Mouse (Mus musculus) heart, postnatal 36 days (tissue): ENCODE results near the gene Exoc3l2. TPM values are rescaled to one million over a fixed set of nuclear protein-coding genes. Genes with fewer than 3 reads are reported as not detected.

ENCODE experiments used
- DNase-seq, 2 experiments: peaks; one replicate each; pipeline ENCODE4 v3.0.0; 2021 to 2022
- intact Hi-C: fragments of 180-260 bp; cut with DNase I; formaldehyde crosslinking; loops from one replicate; pipeline ENCODE4 v1.15.1; 2025
- total RNA-seq, 2 experiments: library from RNA; stranded (reverse); gene quantifications; 2 replicates each; pipeline ENCODE4 v1.2.3; 2021

The Exoc3l2 gene
- total RNA-seq, 2 experiments from 2014 or later, result 0.78 to 0.84 TPM

GRCm38 (mm10) chr7:19455819-19456495 lies 7.2 kb upstream of the Exoc3l2 start:
- DNase-seq, result no peak
- intact Hi-C loops, result loop anchor here (5.0 kb wide), 1 partner anchor 106 kb away; the partner anchor contains the start of gene Ppp1r37

DNA sequence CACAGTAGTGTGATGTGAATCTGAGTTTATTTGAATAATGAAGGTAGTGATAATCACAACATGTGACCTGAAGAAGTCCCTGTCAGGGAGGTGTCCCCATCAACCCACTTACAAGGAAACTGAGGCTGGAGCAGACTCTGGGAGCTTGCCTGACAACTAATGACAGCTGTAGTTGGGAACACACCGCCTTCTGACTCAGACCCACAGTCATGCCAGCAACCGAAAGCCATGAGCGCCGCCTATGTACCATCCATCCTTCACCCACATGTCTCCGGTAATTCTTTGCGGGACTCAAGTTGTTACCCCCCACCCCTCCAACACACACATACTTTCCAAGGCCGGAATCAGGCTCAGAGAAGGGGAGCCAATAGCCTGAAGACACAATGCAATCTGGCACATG lies 6.5 kb upstream of the Exoc3l2 start:
- intact Hi-C loops, result loop anchor here (5.0 kb wide), 1 partner anchor 106 kb away; the partner anchor contains the start of gene Ppp1r37
- no peak for DNase-seq

- DNase-seq, result no peak
Observed at GRCm38 (mm10) chr7:19457414-19458071, 5.6 kb upstream of the Exoc3l2 start.

DNA sequence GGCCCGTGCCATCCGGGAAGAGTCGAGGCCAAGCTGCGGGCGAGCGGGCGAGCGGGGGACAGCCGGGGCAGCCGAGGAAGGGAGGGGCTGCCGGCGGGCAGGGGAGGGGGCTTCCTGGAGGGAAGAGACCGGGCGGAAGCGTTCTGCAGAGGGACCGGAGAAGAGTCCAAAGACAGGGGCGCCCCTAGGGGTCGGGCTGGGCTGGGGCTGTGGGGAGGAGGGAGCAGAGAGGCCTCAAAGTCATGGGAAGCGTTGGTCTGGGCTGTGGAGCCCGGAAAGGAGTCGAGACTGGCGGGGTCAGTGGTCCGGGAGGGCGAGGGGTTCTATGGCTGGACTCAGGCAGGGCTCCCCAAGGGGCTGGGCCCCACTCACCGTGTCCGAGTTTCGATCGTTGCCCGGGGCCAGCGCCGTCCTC lies 5.1 kb upstream of the Exoc3l2 start:
- DNase-seq, result peak; percentile 44 to 54
- intact Hi-C loops, result loop anchor here (5.0 kb wide), 1 partner anchor 104 kb away; the partner anchor contains the start of gene Ppp1r37

More at GRCm38 (mm10) chr7:19457414-19458071, 5.6 kb upstream of the Exoc3l2 start:
- intact Hi-C loops, result loop anchor here (5.0 kb wide), 1 partner anchor 105 kb away; the partner anchor contains the start of gene Ppp1r37

DNA sequence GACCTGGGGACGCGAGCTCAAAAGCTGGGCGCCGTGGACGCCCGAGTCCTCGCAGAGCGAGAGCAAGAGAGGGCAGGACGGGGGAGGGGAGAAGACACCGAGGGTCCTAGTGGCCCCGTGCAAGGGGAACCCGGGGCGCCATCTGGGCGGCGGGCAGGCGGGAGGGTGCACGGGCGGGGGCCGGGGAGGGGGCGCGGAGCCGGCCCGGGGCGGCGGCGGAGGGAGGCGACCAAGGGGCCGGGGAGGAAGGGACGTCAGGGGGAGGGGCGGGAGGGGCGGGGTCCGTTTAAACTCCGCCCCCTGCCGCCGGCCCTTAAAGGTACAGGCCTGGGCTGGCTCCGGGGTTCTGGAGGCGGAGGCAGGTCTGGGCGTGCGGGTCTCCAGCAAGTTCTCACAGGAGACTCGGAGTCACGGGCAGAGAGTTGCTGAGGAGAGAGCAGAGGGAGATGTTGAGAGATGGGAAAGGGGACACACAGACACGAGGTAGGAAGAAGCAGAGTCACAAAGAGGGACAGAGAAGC lies 4.5 kb upstream of the Exoc3l2 start, which contains the start of gene Mark4:
Gene Mark4 (minus strand): TSS at position 231 of the 521 bp plus-strand sequence.
- intact Hi-C loops, result loop anchor here (1.0 to 5.0 kb wide), 2 partner anchors 49 to 104 kb away; partner anchors contain the start of gene Ppp1r37
- DNase-seq, result peak; percentile 77 to 81

DNA sequence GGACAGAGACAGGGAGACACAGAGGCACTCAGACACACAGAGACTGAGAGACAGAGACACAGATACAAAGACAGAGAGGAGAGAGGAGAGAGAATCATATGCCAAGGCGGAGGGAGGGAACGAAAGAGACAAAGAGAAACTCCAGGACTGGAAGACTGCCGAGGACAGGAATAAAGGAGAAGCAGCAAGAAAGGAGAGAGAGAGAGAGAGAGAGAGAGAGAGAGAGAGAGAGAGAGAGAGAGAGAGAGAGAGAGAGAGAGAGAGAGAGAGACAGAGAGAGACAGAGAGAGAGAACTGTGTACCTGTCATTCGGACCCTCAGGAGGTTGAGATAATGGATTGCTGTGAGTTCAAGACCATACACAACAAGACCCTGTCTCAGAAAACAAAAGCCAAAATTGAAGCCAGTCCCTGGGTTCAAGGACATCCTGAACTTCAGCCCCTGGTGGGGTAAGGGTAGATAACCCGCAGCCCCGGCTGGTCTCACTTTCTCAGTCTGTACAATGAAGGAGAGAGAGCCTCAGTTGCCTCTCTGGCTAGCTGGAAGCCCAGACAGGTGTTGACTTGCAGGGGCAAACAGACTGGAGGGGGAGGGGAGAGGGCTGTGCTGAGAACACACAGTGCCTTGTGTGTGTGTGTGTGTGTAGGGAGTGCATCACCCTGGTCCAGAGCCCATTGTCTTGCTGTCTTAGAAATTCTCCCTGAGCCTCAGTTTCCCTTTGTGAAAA lies 3.8 kb upstream of the Exoc3l2 start:
- DNase-seq, result no peak
- intact Hi-C loops, result loop anchor here (1.0 to 5.0 kb wide), 2 partner anchors 48 to 103 kb away; partner anchors contain the start of gene Ppp1r37

DNA sequence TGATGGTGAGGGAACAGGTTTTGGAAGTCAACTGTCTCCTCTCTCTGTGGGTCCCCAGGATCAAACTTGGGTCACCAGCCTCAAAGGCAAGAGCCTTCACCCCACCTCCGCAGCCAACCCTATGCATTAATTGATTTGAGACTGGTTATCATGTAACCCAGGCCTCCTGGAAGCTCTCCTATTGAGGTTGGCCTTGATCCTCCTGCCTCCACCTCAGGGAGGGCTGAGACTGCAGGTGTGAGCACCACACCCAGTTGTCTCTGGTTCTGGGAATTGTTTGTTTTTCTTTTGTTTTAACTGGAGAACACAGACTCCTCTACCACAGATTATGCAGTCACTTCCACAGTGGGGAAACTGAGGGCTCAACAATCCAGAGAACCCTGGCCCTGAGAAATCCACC lies 2.6 kb upstream of the Exoc3l2 start:
- no peak for DNase-seq
- intact Hi-C loops, result no loop called here

DNA sequence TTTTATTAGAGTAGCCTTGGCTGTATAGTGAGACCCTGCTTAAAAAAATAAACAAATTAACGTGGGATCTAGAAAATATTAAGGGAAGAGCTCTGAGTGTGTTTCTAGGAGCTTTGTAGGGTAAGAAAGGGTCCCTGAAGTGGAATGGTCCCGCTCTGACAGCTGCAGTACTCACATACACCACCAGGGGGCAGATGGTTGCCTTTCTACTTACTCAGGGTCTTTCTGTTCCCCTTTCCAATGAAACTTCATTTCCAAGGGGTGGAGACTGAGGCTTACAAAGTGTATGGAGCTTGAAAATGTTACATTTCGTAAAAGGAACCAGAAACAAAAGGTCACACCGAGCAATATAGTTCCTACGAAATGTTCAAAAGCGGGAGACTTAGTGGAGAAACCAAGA lies 1.6 kb upstream of the Exoc3l2 start:
- intact Hi-C loops, result no loop called here
- DNase-seq, result peak; percentile 79 to 87

- intact Hi-C loops, result loop anchor here (2.0 kb wide), 1 partner anchor 14 kb away; no protein-coding TSS in a partner anchor
- DNase-seq, result no peak
Observed at GRCm38 (mm10) chr7:19462443-19462842, 688 bp upstream of the Exoc3l2 start.

- intact Hi-C loops, result loop anchor here (2.0 kb wide), 1 partner anchor 38 kb away; no protein-coding TSS in a partner anchor
- no peak for DNase-seq
Observed at GRCm38 (mm10) chr7:19464367-19465307, 1.5 kb downstream of the Exoc3l2 start.

DNA sequence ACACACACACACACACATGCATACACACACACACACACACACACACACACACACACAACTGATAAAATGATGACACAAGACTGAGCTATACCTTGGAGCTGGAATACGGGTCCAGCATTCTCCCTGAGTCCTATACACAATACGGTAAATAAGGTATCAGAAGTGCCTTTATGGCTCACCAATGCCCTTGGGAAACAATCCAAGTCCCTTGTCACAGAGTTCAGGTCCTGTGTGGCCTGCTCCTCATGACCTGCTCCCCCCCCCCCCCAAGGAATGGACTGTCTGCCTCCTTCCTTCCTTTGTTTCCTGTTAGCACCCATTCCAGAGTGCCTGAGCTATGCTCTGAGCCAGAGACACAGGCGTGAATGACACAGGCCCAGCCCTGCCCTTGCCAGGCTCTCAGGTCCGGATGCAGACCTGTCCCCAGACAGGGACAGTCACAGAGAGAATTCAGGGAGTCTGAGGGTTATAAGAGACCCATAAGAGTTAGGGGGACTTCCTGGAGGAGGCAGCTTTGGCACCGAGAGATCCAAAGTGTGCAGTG lies 3.5 kb downstream of the Exoc3l2 start:
- intact Hi-C loops, result no loop called here
- no peak for DNase-seq

GRCm38 (mm10) chr7:19467638-19468037 lies 4.5 kb downstream of the Exoc3l2 start:
- intact Hi-C loops, result no loop called here

GRCm38 (mm10) chr7:19468279-19468678 lies 5.1 kb downstream of the Exoc3l2 start:
- DNase-seq, result no peak
- intact Hi-C loops, result no loop called here

More at GRCm38 (mm10) chr7:19467638-19468037, 4.5 kb downstream of the Exoc3l2 start:
- DNase-seq, result no peak

DNA sequence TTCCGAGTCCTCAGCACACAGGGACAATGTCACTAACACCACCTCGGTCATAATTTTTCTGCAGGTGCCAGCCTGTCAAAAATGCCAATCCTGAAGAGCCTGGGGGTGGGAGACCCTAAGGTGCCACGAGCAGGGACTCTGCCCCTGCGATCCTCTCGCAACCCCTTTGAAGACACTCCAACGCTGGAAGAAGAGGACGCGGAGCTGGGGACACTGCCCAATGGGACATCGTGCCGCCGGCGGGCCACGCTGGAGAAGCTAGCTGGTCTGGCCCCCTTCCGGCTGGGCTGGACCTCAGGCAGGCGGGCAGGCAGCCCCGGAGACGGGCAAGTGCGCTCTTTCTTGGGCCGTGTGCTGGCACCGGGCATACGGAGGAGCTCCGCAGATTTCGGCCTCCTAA lies 6.3 kb downstream of the Exoc3l2 start:
- intact Hi-C loops, result no loop called here

GRCm38 (mm10) chr7:19470308-19470707 lies 7.2 kb downstream of the Exoc3l2 start:
- no peak for DNase-seq
- intact Hi-C loops, result no loop called here

More for the DNA sequence above, 6.3 kb downstream of the Exoc3l2 start:
- DNase-seq, result no peak

- intact Hi-C loops, result no loop called here
- no peak for DNase-seq
Observed at GRCm38 (mm10) chr7:19472403-19472802, 9.3 kb downstream of the Exoc3l2 start.

- DNase-seq, result peak; percentile 71 to 82
- intact Hi-C loops, result no loop called here
Observed at GRCm38 (mm10) chr7:19473875-19474443, 10.8 kb downstream of the Exoc3l2 start.

DNA sequence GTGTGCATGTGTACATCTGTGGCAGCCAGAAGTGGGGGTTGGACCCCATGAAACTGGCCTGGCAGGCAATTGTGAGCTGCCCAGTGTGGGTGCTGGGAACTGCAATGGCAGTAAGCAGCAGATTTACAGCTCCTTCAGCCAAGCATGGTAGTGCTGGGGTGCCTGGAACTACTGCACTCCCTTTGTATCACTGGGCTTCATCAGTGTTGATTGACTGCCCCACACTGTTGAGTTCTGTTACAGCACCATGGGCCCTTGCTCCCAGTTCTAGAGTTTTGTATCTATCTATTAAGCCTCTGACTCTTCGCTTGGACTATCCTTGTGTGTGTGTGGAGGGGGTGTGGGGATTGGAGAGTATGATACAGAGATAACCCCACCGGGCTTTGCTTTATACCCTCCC lies 14.0 kb downstream of the Exoc3l2 start:
- intact Hi-C loops, result loop anchor here (2.0 kb wide), 1 partner anchor 14 kb away; the partner anchor contains the start of gene Exoc3l2
- DNase-seq, result no peak
